Mouse (Mus musculus) midbrain, embryonic 14.5 days (tissue): Measurements from ENCODE around the gene Nrp1. TPM values are rescaled to one million over a fixed set of nuclear protein-coding genes. Genes with fewer than 3 reads are reported as not detected.

Experiments used
- ATAC-seq: fragments of 200-750 bp; cut with Nextera tagmentation; 2 replicates; pipeline ENCODE4 v1.8.0; 2017; ENCODE audit warnings: moderate number of reproducible peaks, moderate library complexity; ENCODE audit not compliant: low FRiP score, low TSS enrichment
- DNase-seq: peaks from one replicate; pipeline ENCODE4 v3.0.0-alpha.2; 2015
- H3K27ac ChIP-seq: fragments of 300-500 bp; sonication (generic); replicated peaks from 2 replicates; pipeline ENCODE4 v1.5.1; 2014; ENCODE audit warnings: mild to moderate bottlenecking, low read depth, low read length, moderate library complexity
- H3K27me3 ChIP-seq: fragments of 300-500 bp; sonication (generic); 2 replicates; pipeline ENCODE4 v1.6.1; 2014; ENCODE audit warnings: low read length, control low read depth, mixed read lengths; ENCODE audit not compliant: control insufficient read depth, insufficient read depth
- H3K36me3 ChIP-seq: fragments of 300-500 bp; sonication (generic); 2 replicates; pipeline ENCODE4 v1.6.1; 2014; ENCODE audit warnings: low read length, control low read depth; ENCODE audit not compliant: control insufficient read depth, insufficient read depth
- H3K4me1 ChIP-seq: fragments of 300-500 bp; sonication (generic); 2 replicates; pipeline ENCODE4 v1.6.1; 2014; ENCODE audit warnings: mild to moderate bottlenecking, antibody characterized with exemption, low read length, control low read depth; ENCODE audit not compliant: control insufficient read depth, insufficient read depth
- H3K4me2 ChIP-seq: fragments of 300-500 bp; sonication (generic); 2 replicates; pipeline ENCODE4 v1.6.1; 2014; ENCODE audit warnings: mild to moderate bottlenecking, low read length, moderate library complexity
- H3K4me3 ChIP-seq: fragments of 300-500 bp; sonication (generic); replicated peaks from 2 replicates; pipeline ENCODE4 v1.5.1; 2014; ENCODE audit warnings: low read depth, low read length
- H3K9ac ChIP-seq: fragments of 300-500 bp; sonication (generic); replicated peaks from 2 replicates; pipeline ENCODE4 v1.6.1; 2014; ENCODE audit warnings: mild to moderate bottlenecking, low read length, moderate library complexity
- H3K9me3 ChIP-seq: fragments of 300-500 bp; sonication (generic); 2 replicates; pipeline ENCODE4 v1.6.1; 2016; ENCODE audit warnings: low read length, control low read depth, mixed read lengths; ENCODE audit not compliant: control insufficient read depth
- WGBS: fragments of 180-500 bp; shearing (Covaris S2); extraction: QIAGEN DNeasy Blood & Tissue Kit; methylation state at CpG from one replicate; pipeline ENCODE4 v1.1.7; 2014; 5-methylcytosine and 5-hydroxymethylcytosine counted together
- microRNA counts: library from miRNA; unstranded; fragments of <30 nt; microRNA quantifications from one replicate; lab custom pipeline; 2016
- microRNA-seq: library from miRNA; unstranded; fragments of <30 nt; microRNA quantifications from one replicate; pipeline ENCODE4, GENCODE M21; 2016
- polyA plus RNA-seq: library from polyadenylated mRNA; unstranded; fragments of >200 nt; fragmentation: Nextera tagmentation; extraction: Ambion mirVana; gene quantifications from 2 replicates; pipeline ENCODE4 v1.2.1, GENCODE M21; 2014

Nrp1 gene
- polyA plus RNA-seq, 1 experiment from 2014 or later, result 61.7 TPM

DNA sequence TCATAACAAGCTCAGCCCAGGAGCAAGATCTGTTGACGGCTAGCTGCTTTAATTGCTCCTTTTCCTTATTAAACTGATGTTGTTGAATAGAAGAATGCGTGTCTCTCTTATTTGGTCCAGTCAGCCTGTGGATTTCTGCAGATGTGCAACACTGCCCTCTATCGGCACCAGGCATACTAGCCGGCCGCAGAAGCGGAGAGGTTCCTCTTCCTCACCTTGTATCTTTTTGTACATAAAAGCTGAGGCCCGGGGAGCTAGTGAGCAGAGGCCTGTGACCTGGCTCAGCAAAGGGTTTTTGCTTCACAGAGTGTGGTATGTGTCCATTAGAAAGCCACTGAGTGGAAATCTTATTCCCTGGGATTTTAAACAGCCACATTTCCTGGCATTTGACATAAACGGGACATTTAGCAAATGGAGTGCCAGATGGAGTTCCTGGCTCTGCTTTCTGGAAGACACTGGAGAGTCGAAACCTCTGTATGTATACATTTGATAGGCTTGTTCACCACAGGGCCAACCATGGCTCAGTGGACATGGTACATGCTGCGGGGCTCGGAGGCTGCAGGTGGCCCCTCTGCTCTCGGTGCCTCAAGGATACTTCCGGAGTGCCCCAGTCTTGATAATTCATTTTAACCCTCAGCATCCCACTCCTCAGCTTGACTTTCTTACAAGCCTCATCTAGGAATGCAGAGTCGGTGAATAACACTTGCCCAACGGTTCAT is 193.2 kb downstream of the Nrp1 start:
- 53% methylated on average over 15 of the region's 15 CpGs for WGBS
- Histone ChIP-seq H3K4me3 (no peak overlapping the region), H3K27me3 (no peaks in the 10 kb centered on the region), H3K4me1 (no peaks in the 10 kb centered on the region), H3K4me2 (no peak overlapping the region), H3K27ac (no peak overlapping the region), H3K36me3 (no peaks in the 10 kb centered on the region), H3K9ac (no peak overlapping the region), H3K9me3 (no peaks in the 10 kb centered on the region)
- no peak for ATAC-seq
- DNase-seq, result peak; percentile 88

MicroRNAs encoded within 50 kb of the gene (microRNA counts, 519-probe panel; counts per million panel counts)
- microRNA mmu-miR-1903 (lab: Ali Mortazavi, UCI), result not detected

Small RNAs within 50 kb of the gene (microRNA-seq; reads per million reads assigned to microRNA genes)
- not detected for gene Mir1903
